Mouse (Mus musculus): ENCODE data around the gene Mrps18a. TPM values are rescaled to one million over a fixed set of nuclear protein-coding genes. Genes with fewer than 3 reads are reported as not detected.

The Mrps18a gene
- polyA plus RNA-seq, 1 experiment from 2014 or later, result 135 TPM

- no peaks in the 10 kb centered on the region for H3K27me3 ChIP-seq (replicated peaks; ENCODE audit: control insufficient read depth, insufficient read depth, low read length)
- H3K9ac ChIP-seq (ENCODE audit: low read length), result no peak overlapping the region
- peaks cover 68% of the 10 kb centered on the region for H3K36me3 ChIP-seq (ENCODE audit: control insufficient read depth, insufficient read depth, low read length)
- ATAC-seq (no peak), DNase-seq (ENCODE audit: low spot score) (no peak)
- H3K4me3 ChIP-seq (ENCODE audit: low read depth, low read length), result no peak overlapping the region
- no peak overlapping the region for H3K4me2 ChIP-seq (ENCODE audit: low read length)
- WGBS, result 88% methylated on average over 6 of the region's 6 CpGs
- no peaks in the 10 kb centered on the region for H3K4me1 ChIP-seq (ENCODE audit: control insufficient read depth, insufficient read depth, low read length)
- H3K27ac ChIP-seq (ENCODE audit: low read depth, low read length), result no peak overlapping the region
- no peaks in the 10 kb centered on the region for H3K9me3 ChIP-seq (replicated peaks; ENCODE audit: control insufficient read depth, low read length)
Observed at GRCm38 (mm10) chr17:46127814-46128493, 17.2 kb downstream of the Mrps18a start.

- no peak overlapping the region for H3K9ac ChIP-seq (ENCODE audit: low read length)
- H3K9me3 ChIP-seq (replicated peaks; ENCODE audit: control insufficient read depth, low read length), result no peaks in the 10 kb centered on the region
- H3K4me2 ChIP-seq (ENCODE audit: low read length), result no peak overlapping the region
- no peaks in the 10 kb centered on the region for H3K27me3 ChIP-seq (replicated peaks; ENCODE audit: control insufficient read depth, insufficient read depth, low read length)
- peaks cover 49% of the 10 kb centered on the region for H3K36me3 ChIP-seq (ENCODE audit: control insufficient read depth, insufficient read depth, low read length)
- no peak overlapping the region for H3K4me3 ChIP-seq (ENCODE audit: low read depth, low read length)
- 83% methylated on average over 13 of the region's 13 CpGs for WGBS
- ATAC-seq, result no peak
- no peak overlapping the region for H3K27ac ChIP-seq (ENCODE audit: low read depth, low read length)
- DNase-seq (ENCODE audit: low spot score), result no peak
- H3K4me1 ChIP-seq (ENCODE audit: control insufficient read depth, insufficient read depth, low read length), result no peaks in the 10 kb centered on the region
Observed at GRCm38 (mm10) chr17:46129741-46130498, 19.1 kb downstream of the Mrps18a start.

GRCm38 (mm10) chr17:46132058-46132718 lies 21.4 kb downstream of the Mrps18a start:
- DNase-seq (ENCODE audit: low spot score), result peak; percentile 81
- Histone ChIP-seq H3K9ac (ENCODE audit: low read length) (no peak overlapping the region), H3K4me1 (ENCODE audit: control insufficient read depth, insufficient read depth, low read length) (no peaks in the 10 kb centered on the region), H3K4me2 (ENCODE audit: low read length) (no peak overlapping the region), H3K9me3 (replicated peaks; ENCODE audit: control insufficient read depth, low read length) (no peaks in the 10 kb centered on the region), H3K27me3 (replicated peaks; ENCODE audit: control insufficient read depth, insufficient read depth, low read length) (no peaks in the 10 kb centered on the region), H3K4me3 (ENCODE audit: low read depth, low read length) (no peak overlapping the region), H3K36me3 (ENCODE audit: control insufficient read depth, insufficient read depth, low read length) (peaks cover 26% of the 10 kb centered on the region), H3K27ac (ENCODE audit: low read depth, low read length) (no peak overlapping the region)
- 12% methylated on average over 12 of the region's 12 CpGs for WGBS
- peak; percentile 59 for ATAC-seq

- Histone ChIP-seq H3K9me3 (replicated peaks; ENCODE audit: control insufficient read depth, low read length) (no peaks in the 10 kb centered on the region), H3K27ac (ENCODE audit: low read depth, low read length) (no peak overlapping the region), H3K4me2 (ENCODE audit: low read length) (no peak overlapping the region), H3K4me3 (ENCODE audit: low read depth, low read length) (no peak overlapping the region), H3K27me3 (replicated peaks; ENCODE audit: control insufficient read depth, insufficient read depth, low read length) (no peaks in the 10 kb centered on the region), H3K9ac (ENCODE audit: low read length) (no peak overlapping the region), H3K36me3 (ENCODE audit: control insufficient read depth, insufficient read depth, low read length) (peaks cover 19% of the 10 kb centered on the region), H3K4me1 (ENCODE audit: control insufficient read depth, insufficient read depth, low read length) (no peaks in the 10 kb centered on the region)
- DNase-seq (ENCODE audit: low spot score) (peak; percentile 13), ATAC-seq (no peak)
- 63% methylated on average over 8 of the region's 8 CpGs for WGBS
Observed at GRCm38 (mm10) chr17:46132862-46133261, 22.1 kb downstream of the Mrps18a start.

- Histone ChIP-seq H3K4me1 (ENCODE audit: control insufficient read depth, insufficient read depth, low read length) (peaks cover 5% of the 10 kb centered on the region; the same call in 1 of the 2 replicates), H3K27ac (ENCODE audit: low read depth, low read length) (no peak overlapping the region), H3K9me3 (replicated peaks; ENCODE audit: control insufficient read depth, low read length) (no peaks in the 10 kb centered on the region), H3K36me3 (ENCODE audit: control insufficient read depth, insufficient read depth, low read length) (no peaks in the 10 kb centered on the region), H3K27me3 (replicated peaks; ENCODE audit: control insufficient read depth, insufficient read depth, low read length) (no peaks in the 10 kb centered on the region), H3K9ac (ENCODE audit: low read length) (no peak overlapping the region), H3K4me2 (ENCODE audit: low read length) (no peak overlapping the region), H3K4me3 (ENCODE audit: low read depth, low read length) (no peak overlapping the region)
- ATAC-seq, result no peak
- 86% methylated on average over 8 of the region's 8 CpGs for WGBS
- DNase-seq (ENCODE audit: low spot score), result no peak
Observed at GRCm38 (mm10) chr17:46138563-46139236, 27.9 kb downstream of the Mrps18a start.

- H3K9ac ChIP-seq (ENCODE audit: low read length), result no peak overlapping the region
- H3K4me3 ChIP-seq (ENCODE audit: low read depth, low read length), result no peak overlapping the region
- WGBS, result 97% methylated on average over 3 of the region's 3 CpGs
- H3K4me2 ChIP-seq (ENCODE audit: low read length), result no peak overlapping the region
- no peaks in the 10 kb centered on the region for H3K9me3 ChIP-seq (replicated peaks; ENCODE audit: control insufficient read depth, low read length)
- no peak overlapping the region for H3K27ac ChIP-seq (ENCODE audit: low read depth, low read length)
- no peaks in the 10 kb centered on the region for H3K36me3 ChIP-seq (ENCODE audit: control insufficient read depth, insufficient read depth, low read length)
- ATAC-seq (no peak), DNase-seq (ENCODE audit: low spot score) (no peak)
- peaks cover 9% of the 10 kb centered on the region; the same call in 1 of the 2 replicates for H3K4me1 ChIP-seq (ENCODE audit: control insufficient read depth, insufficient read depth, low read length)
- H3K27me3 ChIP-seq (replicated peaks; ENCODE audit: control insufficient read depth, insufficient read depth, low read length), result no peaks in the 10 kb centered on the region
Observed at GRCm38 (mm10) chr17:46139872-46140271, 29.1 kb downstream of the Mrps18a start.

- H3K9ac ChIP-seq (ENCODE audit: low read length), result peak within 1 kb of the TSS; percentile 72
- H3K4me3 ChIP-seq (ENCODE audit: low read depth, low read length), result peak within 1 kb of the TSS; percentile 45
- H3K27me3 ChIP-seq (replicated peaks; ENCODE audit: control insufficient read depth, insufficient read depth, low read length), result no peaks in the 10 kb centered on the region
- peak within 1 kb of the TSS; percentile 74 for H3K4me2 ChIP-seq (ENCODE audit: low read length)
- peak; percentile 98 for ATAC-seq
- no peak within 1 kb of the TSS for H3K27ac ChIP-seq (ENCODE audit: low read depth, low read length)
- peaks cover 9% of the 10 kb centered on the region; the same call in 1 of the 2 replicates for H3K4me1 ChIP-seq (ENCODE audit: control insufficient read depth, insufficient read depth, low read length)
- no peaks in the 10 kb centered on the region for H3K9me3 ChIP-seq (replicated peaks; ENCODE audit: control insufficient read depth, low read length)
- H3K36me3 ChIP-seq (ENCODE audit: control insufficient read depth, insufficient read depth, low read length), result peaks cover 28% of the 10 kb centered on the region
- WGBS, result 6% methylated on average over 37 of the region's 37 CpGs
- peak; percentile 88 for DNase-seq (ENCODE audit: low spot score)
Observed at GRCm38 (mm10) chr17:46143578-46144423, 33.0 kb downstream of the Mrps18a start, which contains the start of gene Rsph9. Rsph9 (minus strand) TSS chr17:46144216.
